Mouse (Mus musculus): ENCODE data around the gene Rexo1. TPM values are rescaled to one million over a fixed set of nuclear protein-coding genes. Genes with fewer than 3 reads are reported as not detected.

Gene Rexo1
- polyA plus RNA-seq, 1 experiment from 2014 or later: 16.7 TPM

Small RNA genes within 50 kb of the gene (microRNA-seq; reads per million reads assigned to microRNA genes)
- gene Mir6912: not detected

Other genes starting within 250 kb of the Rexo1 start
- 46.6 and 48.1 TPM in 2 replicates for gene 2310011J03Rik, start 241.0 kb downstream of the Rexo1 start, polyA plus RNA-seq (2015; fragmentation: Nextera tagmentation; extraction: Ambion mirVana)
- gene Pcsk4, start 232.1 kb downstream of the Rexo1 start, polyA plus RNA-seq (2015; fragmentation: Nextera tagmentation; extraction: Ambion mirVana): 3.7 and 4.4 TPM in 2 replicates
- gene Reep6, start 231.6 kb downstream of the Rexo1 start, polyA plus RNA-seq (2015; fragmentation: Nextera tagmentation; extraction: Ambion mirVana): 45.2 and 51.1 TPM in 2 replicates
- 22.0 and 24.0 TPM in 2 replicates for gene Adamtsl5, start 213.1 kb downstream of the Rexo1 start, polyA plus RNA-seq (2015; fragmentation: Nextera tagmentation; extraction: Ambion mirVana)
- 0.14 and 0.61 TPM in 2 replicates for gene Plk5, start 205.1 kb downstream of the Rexo1 start, polyA plus RNA-seq (2015; fragmentation: Nextera tagmentation; extraction: Ambion mirVana)
- gene Mex3d, start 173.9 kb downstream of the Rexo1 start, polyA plus RNA-seq (2015; fragmentation: Nextera tagmentation; extraction: Ambion mirVana): 3.0 and 4.1 TPM in 2 replicates
- 131 and 139 TPM in 2 replicates for gene Mbd3, start 162.0 kb downstream of the Rexo1 start, polyA plus RNA-seq (2015; fragmentation: Nextera tagmentation; extraction: Ambion mirVana)
- gene Uqcr11, start 154.7 kb downstream of the Rexo1 start, polyA plus RNA-seq (2015; fragmentation: Nextera tagmentation; extraction: Ambion mirVana): 669 and 707 TPM in 2 replicates
- 46.1 and 57.9 TPM in 2 replicates for gene Tcf3, start 127.9 kb downstream of the Rexo1 start, polyA plus RNA-seq (2015; fragmentation: Nextera tagmentation; extraction: Ambion mirVana)
- gene Onecut3, start 66.7 kb downstream of the Rexo1 start, polyA plus RNA-seq (2015; fragmentation: Nextera tagmentation; extraction: Ambion mirVana): 0.06 and 0.08 TPM in 2 replicates
- gene Atp8b3, start 22.4 kb downstream of the Rexo1 start, polyA plus RNA-seq (2015; fragmentation: Nextera tagmentation; extraction: Ambion mirVana): 0.12 and 0.21 TPM in 2 replicates
- gene Klf16, start 15.8 kb upstream of the Rexo1 start, polyA plus RNA-seq (2015; fragmentation: Nextera tagmentation; extraction: Ambion mirVana): 8.4 and 8.7 TPM in 2 replicates
- 42.9 and 44.3 TPM in 2 replicates for gene Abhd17a, start 28.8 kb upstream of the Rexo1 start, polyA plus RNA-seq (2015; fragmentation: Nextera tagmentation; extraction: Ambion mirVana)
- gene Scamp4, start 41.3 kb upstream of the Rexo1 start, polyA plus RNA-seq (2015; fragmentation: Nextera tagmentation; extraction: Ambion mirVana): 92.1 and 99.9 TPM in 2 replicates
- 5.6 and 6.7 TPM in 2 replicates for gene Adat3, start 41.3 kb upstream of the Rexo1 start, polyA plus RNA-seq (2015; fragmentation: Nextera tagmentation; extraction: Ambion mirVana)
- 3.7 and 4.8 TPM in 2 replicates for gene Gm49322, start 44.5 kb upstream of the Rexo1 start, polyA plus RNA-seq (2015; fragmentation: Nextera tagmentation; extraction: Ambion mirVana)
- gene Csnk1g2, start 61.3 kb upstream of the Rexo1 start, polyA plus RNA-seq (2015; fragmentation: Nextera tagmentation; extraction: Ambion mirVana): 18.1 TPM in 2 replicates
- 11.5 and 12.7 TPM in 2 replicates for gene Btbd2, start 95.5 kb upstream of the Rexo1 start, polyA plus RNA-seq (2015; fragmentation: Nextera tagmentation; extraction: Ambion mirVana)
- 42.8 and 45.1 TPM in 2 replicates for gene Mknk2, start 116.6 kb upstream of the Rexo1 start, polyA plus RNA-seq (2015; fragmentation: Nextera tagmentation; extraction: Ambion mirVana)
- 51.6 and 57.5 TPM in 2 replicates for gene Mob3a, start 140.4 kb upstream of the Rexo1 start, polyA plus RNA-seq (2015; fragmentation: Nextera tagmentation; extraction: Ambion mirVana)
- 25.5 and 28.7 TPM in 2 replicates for gene Izumo4, start 140.6 kb upstream of the Rexo1 start, polyA plus RNA-seq (2015; fragmentation: Nextera tagmentation; extraction: Ambion mirVana)
- 62.5 and 66.3 TPM in 2 replicates for gene Ap3d1, start 180.7 kb upstream of the Rexo1 start, polyA plus RNA-seq (2015; fragmentation: Nextera tagmentation; extraction: Ambion mirVana)
- gene Dot1l, start 193.6 kb upstream of the Rexo1 start, polyA plus RNA-seq (2015; fragmentation: Nextera tagmentation; extraction: Ambion mirVana): 11.8 and 13.9 TPM in 2 replicates
- 51.3 and 53.7 TPM in 2 replicates for gene Sf3a2, start 236.6 kb upstream of the Rexo1 start, polyA plus RNA-seq (2015; fragmentation: Nextera tagmentation; extraction: Ambion mirVana)
- gene Plekhj1, start 237.1 kb upstream of the Rexo1 start, polyA plus RNA-seq (2015; fragmentation: Nextera tagmentation; extraction: Ambion mirVana): 102 and 114 TPM in 2 replicates
- gene Amh, start 243.7 kb upstream of the Rexo1 start, polyA plus RNA-seq (2015; fragmentation: Nextera tagmentation; extraction: Ambion mirVana): not detected in 2 replicates

Measured in stomach, embryonic 16.5 days (tissue).